Mouse (Mus musculus) heart, embryonic 14.5 days (tissue): ENCODE measurements at regions not wholly inside any gene's neighbourhood (a gene's known extent, or its start where the extent isn't known, plus 50 kb on each side); places are given as distances from the start of the nearest gene placed in this dataset.

Source experiments
- ATAC-seq: fragments of 200-750 bp; cut with Nextera tagmentation; 2 replicates; pipeline ENCODE4 v1.8.0; 2017; ENCODE audit warnings: low read depth, moderate TSS enrichment; ENCODE audit not compliant: insufficient number of reproducible peaks, insufficient read depth, low FRiP score
- H3K27ac ChIP-seq, 2 experiments: fragments of 200-500 bp in 1 of 2; fragments of 300-500 bp in 1 of 2; sonication (generic) in 1 of 2; replicated peaks in 1 of 2; 2 replicates each; pipeline ENCODE4 v1.5.1; 2012 to 2014; ENCODE audit warnings: low read depth in 2 of 2, low read length in 2 of 2, control low read depth in 1 of 2, mild to moderate bottlenecking in 1 of 2, mixed read lengths in 1 of 2; ENCODE audit not compliant: control insufficient read depth in 1 of 2, insufficient read depth in 1 of 2
- H3K27me3 ChIP-seq: fragments of 300-500 bp; sonication (generic); 2 replicates; pipeline ENCODE4 v1.6.1; 2014; ENCODE audit warnings: mild to moderate bottlenecking, low read length, control low read depth; ENCODE audit not compliant: control insufficient read depth, insufficient read depth
- H3K36me3 ChIP-seq: fragments of 300-500 bp; sonication (generic); 2 replicates; pipeline ENCODE4 v1.6.1; 2014; ENCODE audit warnings: mild to moderate bottlenecking, control low read depth, low read length, mixed read lengths; ENCODE audit not compliant: control insufficient read depth, insufficient read depth
- H3K4me1 ChIP-seq, 2 experiments: fragments of 200-500 bp in 1 of 2; fragments of 300-500 bp in 1 of 2; sonication (generic) in 1 of 2; 2 replicates each; pipeline ENCODE4 v1.6.1; 2012 to 2014; ENCODE audit warnings: low read length in 2 of 2, control low read depth in 1 of 2, mixed read lengths in 1 of 2; ENCODE audit not compliant: control insufficient read depth in 2 of 2, insufficient read depth in 2 of 2
- H3K4me2 ChIP-seq: fragments of 300-500 bp; sonication (generic); 2 replicates; pipeline ENCODE4 v1.6.1; 2014; ENCODE audit warnings: mild to moderate bottlenecking, low read length
- H3K4me3 ChIP-seq, 2 experiments: fragments of 200-500 bp in 1 of 2; fragments of 300-500 bp in 1 of 2; sonication (generic) in 1 of 2; 2 replicates each; pipeline ENCODE4 v1.5.1; 2012 to 2014; ENCODE audit warnings: low read length in 2 of 2, mild to moderate bottlenecking in 2 of 2, control low read depth in 1 of 2, low read depth in 1 of 2, moderate library complexity in 1 of 2; ENCODE audit not compliant: control insufficient read depth in 1 of 2, insufficient read depth in 1 of 2
- H3K9ac ChIP-seq: fragments of 300-500 bp; sonication (generic); 2 replicates; pipeline ENCODE4 v1.6.1; 2014; ENCODE audit warnings: mild to moderate bottlenecking, low read length
- H3K9me3 ChIP-seq: fragments of 300-500 bp; sonication (generic); 2 replicates; pipeline ENCODE4 v1.6.1; 2016; ENCODE audit warnings: low read length, control low read depth; ENCODE audit not compliant: control insufficient read depth
- WGBS: fragments of 180-500 bp; shearing (Covaris S2); extraction: QIAGEN DNeasy Blood & Tissue Kit; methylation state at CpG from one replicate; pipeline ENCODE4 v1.1.7; 2014; 5-methylcytosine and 5-hydroxymethylcytosine counted together

GRCm38 (mm10) chr7:95027915-95028810 lies 1142.9 kb upstream of the Tenm4 start:
- Histone ChIP-seq H3K4me2 (no peak overlapping the region), H3K27ac (no peak overlapping the region), H3K36me3 (no peaks in the 10 kb centered on the region), H3K9ac (no peak overlapping the region), H3K27me3 (no peaks in the 10 kb centered on the region), H3K9me3 (no peaks in the 10 kb centered on the region), H3K4me1 (no peaks in the 10 kb centered on the region), H3K4me3 (no peak overlapping the region)
- ATAC-seq, result no peak
- 75% methylated on average over 4 of the region's 4 CpGs for WGBS
